Mouse (Mus musculus): ENCODE data around the gene Kcnn3. TPM values are rescaled to one million over a fixed set of nuclear protein-coding genes. Genes with fewer than 3 reads are reported as not detected.

The Kcnn3 gene
- 1.4 and 1.5 TPM in 2 replicates for polyA plus RNA-seq (2016; fragmentation: Nextera tagmentation; extraction: Ambion mirVana)

GRCm38 (mm10) chr3:89519894-89520293 lies at the start of gene Kcnn3:
TSS of gene Kcnn3 (plus strand) at chr3:89520164.
- Histone ChIP-seq H3K4me1 (replicated peaks) (peaks cover 35% of the 10 kb centered on the region), H3K27me3 (replicated peaks) (peaks cover 37% of the 10 kb centered on the region), H3K9me3 (replicated peaks) (peaks cover 6% of the 10 kb centered on the region), H3K9ac (peak within 1 kb of the TSS; percentile 63), H3K4me3 (peak within 1 kb of the TSS; percentile 48), H3K4me2 (peak within 1 kb of the TSS; percentile 96), H3K27ac (ENCODE audit: poor library complexity, severe bottlenecking) (no peak within 1 kb of the TSS), H3K36me3 (no peaks in the 10 kb centered on the region)
- whole genome bisulfite sequencing: 0% methylated on average over 13 of the region's 15 CpGs
- peak; percentile 84 for ATAC-seq (ENCODE audit: insufficient number of reproducible peaks, low FRiP score)

DNA sequence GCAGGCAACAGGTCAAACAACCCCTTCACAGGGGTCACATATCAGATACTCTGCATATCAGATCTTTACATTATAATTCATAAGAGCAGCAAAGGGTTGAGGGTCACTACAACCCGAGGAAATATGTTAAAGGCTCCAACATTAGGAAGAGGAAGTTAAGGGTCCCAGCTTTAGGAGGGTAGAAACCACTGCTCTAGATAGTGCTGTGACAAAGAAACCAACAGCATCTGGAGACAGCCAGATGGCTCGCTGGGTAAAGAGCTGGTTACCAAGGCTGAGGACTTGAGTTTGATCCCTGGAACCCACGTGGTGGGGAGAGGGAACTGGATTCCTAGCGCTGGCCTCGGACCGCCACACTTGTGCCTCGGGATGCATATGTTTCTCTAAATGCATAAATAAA lies 47.7 kb upstream of the Kcnn3 start:
- Histone ChIP-seq H3K4me2 (no peak overlapping the region), H3K4me3 (no peak overlapping the region), H3K27ac (ENCODE audit: poor library complexity, severe bottlenecking) (no peak overlapping the region), H3K36me3 (peaks cover 24% of the 10 kb centered on the region), H3K4me1 (replicated peaks) (no peaks in the 10 kb centered on the region), H3K9me3 (replicated peaks) (no peaks in the 10 kb centered on the region), H3K27me3 (replicated peaks) (no peaks in the 10 kb centered on the region), H3K9ac (no peak overlapping the region)
- no peak for ATAC-seq (ENCODE audit: insufficient number of reproducible peaks, low FRiP score)
- WGBS: 74% methylated on average over 7 of the region's 7 CpGs

DNA sequence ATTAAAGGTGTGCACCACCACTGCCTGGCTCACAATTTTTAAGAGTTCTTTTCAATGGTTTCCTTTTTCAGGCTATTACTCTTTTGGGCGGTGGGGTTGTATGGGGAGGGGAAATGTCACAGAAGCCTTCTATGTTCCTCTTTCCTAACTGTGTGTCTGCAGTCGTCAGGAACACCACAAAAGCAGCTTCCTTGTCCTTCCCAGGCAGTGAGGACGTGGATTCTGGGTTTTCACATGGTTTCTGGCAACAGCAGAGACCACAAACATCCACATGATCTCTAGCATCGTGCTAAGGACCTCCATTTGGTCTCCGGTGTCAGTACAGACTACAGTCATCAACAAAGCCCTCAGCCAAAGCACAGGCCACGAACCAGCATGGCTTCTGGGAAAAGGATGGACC lies 46.1 kb upstream of the Kcnn3 start:
- H3K4me3 ChIP-seq: no peak overlapping the region
- no peaks in the 10 kb centered on the region for H3K9me3 ChIP-seq (replicated peaks)
- H3K4me2 ChIP-seq: no peak overlapping the region
- no peaks in the 10 kb centered on the region for H3K27me3 ChIP-seq (replicated peaks)
- peaks cover 9% of the 10 kb centered on the region; the same call in 1 of the 2 replicates for H3K36me3 ChIP-seq
- no peak overlapping the region for H3K9ac ChIP-seq
- 74% methylated on average over 6 of the region's 6 CpGs for WGBS
- H3K27ac ChIP-seq (ENCODE audit: poor library complexity, severe bottlenecking): no peak overlapping the region
- H3K4me1 ChIP-seq (replicated peaks): no peaks in the 10 kb centered on the region
- ATAC-seq (ENCODE audit: insufficient number of reproducible peaks, low FRiP score): no peak

DNA sequence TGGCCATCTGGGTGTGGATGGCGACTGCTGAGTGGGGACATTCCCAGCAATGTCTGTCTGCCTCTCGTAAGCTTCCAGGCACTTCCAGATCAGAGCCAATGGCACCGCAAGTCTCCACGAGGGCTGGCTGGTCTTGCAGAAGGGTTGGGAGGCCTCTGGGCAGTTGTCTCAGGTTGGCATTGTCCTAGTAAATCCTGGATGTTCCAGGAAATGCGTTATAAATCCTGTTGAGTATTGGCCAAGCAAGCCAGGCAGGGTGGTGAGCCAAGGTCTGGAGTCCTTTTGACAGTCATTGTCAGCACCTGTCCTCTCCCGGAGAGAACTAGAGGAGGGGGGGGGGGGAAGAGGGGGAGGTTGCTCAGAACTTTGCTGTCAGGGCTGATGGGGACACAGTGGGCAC lies 40.9 kb upstream of the Kcnn3 start:
- no peaks in the 10 kb centered on the region for H3K9me3 ChIP-seq (replicated peaks)
- no peak for ATAC-seq (ENCODE audit: insufficient number of reproducible peaks, low FRiP score)
- H3K4me3 ChIP-seq: no peak overlapping the region

DNA sequence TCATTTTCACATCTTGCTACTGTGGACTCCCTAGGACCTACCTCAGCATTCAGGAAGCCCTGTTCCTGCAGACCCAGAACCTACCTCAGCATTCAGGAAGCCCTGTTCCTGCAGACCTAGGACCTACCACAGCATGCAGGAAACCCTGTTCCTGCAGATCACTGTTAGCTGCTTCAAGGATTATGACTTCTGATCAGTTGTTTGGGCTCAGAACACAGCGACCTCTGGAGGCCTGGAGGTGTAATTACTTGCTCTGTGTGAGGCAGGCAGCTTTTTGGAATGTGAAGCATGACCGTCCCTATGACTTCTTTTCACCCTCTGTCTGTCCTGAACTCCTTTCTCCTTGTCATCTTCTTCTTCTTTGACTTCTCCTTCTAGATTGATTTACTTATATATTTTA lies 38.5 kb upstream of the Kcnn3 start:
- 45% methylated on average over 2 of the region's 2 CpGs for WGBS

More for the DNA sequence above, 40.9 kb upstream of the Kcnn3 start:
- WGBS: 70% methylated on average over 6 of the region's 6 CpGs
- Histone ChIP-seq H3K4me1 (replicated peaks) (no peaks in the 10 kb centered on the region), H3K9ac (no peak overlapping the region), H3K27ac (ENCODE audit: poor library complexity, severe bottlenecking) (no peak overlapping the region), H3K4me2 (no peak overlapping the region), H3K36me3 (no peaks in the 10 kb centered on the region), H3K27me3 (replicated peaks) (no peaks in the 10 kb centered on the region)

GRCm38 (mm10) chr3:89482249-89482648 lies 37.7 kb upstream of the Kcnn3 start:
- Histone ChIP-seq H3K4me3 (no peak overlapping the region), H3K27me3 (replicated peaks) (no peaks in the 10 kb centered on the region), H3K9me3 (replicated peaks) (no peaks in the 10 kb centered on the region), H3K9ac (no peak overlapping the region), H3K4me1 (replicated peaks) (0 out of 2 replicates have a peak, but pooled peaks cover 7% of the 10 kb centered on the region), H3K27ac (ENCODE audit: poor library complexity, severe bottlenecking) (no peak overlapping the region), H3K4me2 (no peak overlapping the region), H3K36me3 (no peaks in the 10 kb centered on the region)
- 77% methylated on average over 5 of the region's 5 CpGs for WGBS
- ATAC-seq (ENCODE audit: insufficient number of reproducible peaks, low FRiP score): no peak

More for the DNA sequence above, 38.5 kb upstream of the Kcnn3 start:
- no peak for ATAC-seq (ENCODE audit: insufficient number of reproducible peaks, low FRiP score)
- H3K27me3 ChIP-seq (replicated peaks): no peaks in the 10 kb centered on the region
- no peak overlapping the region for H3K4me3 ChIP-seq
- H3K9ac ChIP-seq: no peak overlapping the region
- 0 out of 2 replicates have a peak, but pooled peaks cover 6% of the 10 kb centered on the region for H3K4me1 ChIP-seq (replicated peaks)
- no peaks in the 10 kb centered on the region for H3K9me3 ChIP-seq (replicated peaks)
- H3K27ac ChIP-seq (ENCODE audit: poor library complexity, severe bottlenecking): no peak overlapping the region
- H3K4me2 ChIP-seq: no peak overlapping the region
- H3K36me3 ChIP-seq: no peaks in the 10 kb centered on the region

- Histone ChIP-seq H3K9ac (0 out of 2 replicates have a peak overlapping the region, but pooled peaks have one; percentile 19), H3K4me3 (peak overlapping the region; percentile 10)
These were observed 35.0 kb upstream of the Kcnn3 start for GRCm38 (mm10) chr3:89484766-89485524.

DNA sequence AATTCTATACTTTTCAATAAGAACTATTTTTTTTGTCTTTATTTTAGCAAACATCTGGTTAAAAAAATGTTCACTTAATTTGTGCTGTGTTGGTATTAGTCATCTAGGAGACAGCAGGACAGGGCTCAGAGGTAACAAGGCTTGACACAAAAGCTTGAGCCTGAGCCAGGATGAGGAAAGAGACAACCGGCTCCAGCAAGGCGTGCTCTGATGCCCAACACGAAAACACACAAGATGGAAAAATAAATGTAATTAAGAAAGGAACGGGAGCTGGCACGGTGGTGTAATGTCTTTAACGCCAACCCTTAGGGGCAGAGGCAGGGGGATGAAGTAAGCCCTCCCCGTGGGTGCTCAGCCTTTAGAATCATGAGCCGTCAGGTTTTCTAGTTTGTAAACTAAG lies 33.9 kb upstream of the Kcnn3 start:
- Histone ChIP-seq H3K9ac (no peak overlapping the region), H3K4me2 (no peak overlapping the region), H3K36me3 (no peaks in the 10 kb centered on the region), H3K9me3 (replicated peaks) (no peaks in the 10 kb centered on the region), H3K4me1 (replicated peaks) (peaks cover 19% of the 10 kb centered on the region; the same call in 1 of the 2 replicates), H3K27ac (ENCODE audit: poor library complexity, severe bottlenecking) (no peak overlapping the region), H3K27me3 (replicated peaks) (no peaks in the 10 kb centered on the region), H3K4me3 (no peak overlapping the region)
- WGBS: 85% methylated on average over 8 of the region's 8 CpGs
- no peak for ATAC-seq (ENCODE audit: insufficient number of reproducible peaks, low FRiP score)

More at GRCm38 (mm10) chr3:89484766-89485524, 35.0 kb upstream of the Kcnn3 start:
- peak; percentile 78 for ATAC-seq (ENCODE audit: insufficient number of reproducible peaks, low FRiP score)
- peak overlapping the region; percentile 59 for H3K4me2 ChIP-seq
- no peak overlapping the region for H3K27ac ChIP-seq (ENCODE audit: poor library complexity, severe bottlenecking)
- peaks cover 14% of the 10 kb centered on the region; the same call in 1 of the 2 replicates for H3K4me1 ChIP-seq (replicated peaks)
- no peaks in the 10 kb centered on the region for H3K36me3 ChIP-seq
- no peaks in the 10 kb centered on the region for H3K9me3 ChIP-seq (replicated peaks)
- WGBS: 20% methylated on average over 24 of the region's 24 CpGs
- H3K27me3 ChIP-seq (replicated peaks): no peaks in the 10 kb centered on the region

GRCm38 (mm10) chr3:89486916-89487702 lies 32.9 kb upstream of the Kcnn3 start:
- H3K4me1 ChIP-seq (replicated peaks): peaks cover 19% of the 10 kb centered on the region; the same call in 1 of the 2 replicates
- ATAC-seq (ENCODE audit: insufficient number of reproducible peaks, low FRiP score): no peak
- no peak overlapping the region for H3K9ac ChIP-seq
- 50% methylated on average over 20 of the region's 20 CpGs for WGBS
- no peak overlapping the region for H3K4me3 ChIP-seq
- no peaks in the 10 kb centered on the region for H3K9me3 ChIP-seq (replicated peaks)
- H3K36me3 ChIP-seq: no peaks in the 10 kb centered on the region
- H3K27me3 ChIP-seq (replicated peaks): 0 out of 2 replicates have a peak, but pooled peaks cover 5% of the 10 kb centered on the region
- H3K27ac ChIP-seq (ENCODE audit: poor library complexity, severe bottlenecking): no peak overlapping the region
- no peak overlapping the region for H3K4me2 ChIP-seq

GRCm38 (mm10) chr3:89490790-89491189 lies 29.2 kb upstream of the Kcnn3 start:
- WGBS: 83% methylated on average over 3 of the region's 3 CpGs
- no peak for ATAC-seq (ENCODE audit: insufficient number of reproducible peaks, low FRiP score)
- Histone ChIP-seq H3K4me3 (no peak overlapping the region), H3K4me1 (replicated peaks) (peaks cover 18% of the 10 kb centered on the region), H3K27me3 (replicated peaks) (0 out of 2 replicates have a peak, but pooled peaks cover 5% of the 10 kb centered on the region), H3K9ac (no peak overlapping the region), H3K36me3 (no peaks in the 10 kb centered on the region), H3K4me2 (no peak overlapping the region), H3K9me3 (replicated peaks) (peaks cover 5% of the 10 kb centered on the region; the same call in 1 of the 2 replicates), H3K27ac (ENCODE audit: poor library complexity, severe bottlenecking) (no peak overlapping the region; the same call in 1 of the 2 replicates)

DNA sequence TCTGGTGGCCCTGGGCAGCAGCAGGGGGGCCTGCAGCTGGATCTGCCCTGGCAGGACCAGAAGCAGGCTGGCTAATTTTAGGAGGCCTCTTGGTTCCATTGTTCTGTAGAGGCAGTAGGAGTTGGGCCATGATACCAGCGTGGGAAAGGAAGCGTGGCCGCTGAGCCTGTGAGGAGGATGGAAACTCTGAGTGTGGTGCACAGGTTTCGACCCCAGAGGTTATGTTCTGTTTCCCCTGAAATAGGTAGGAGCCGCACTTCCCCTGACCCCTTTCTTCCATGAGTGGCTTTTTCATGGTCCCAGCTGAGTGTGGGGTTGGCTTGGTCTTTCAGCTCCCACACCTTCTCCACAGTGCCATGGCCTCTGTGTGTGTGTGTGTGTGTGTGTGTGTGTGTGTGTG lies 28.4 kb upstream of the Kcnn3 start:
- no peak overlapping the region for H3K27ac ChIP-seq (ENCODE audit: poor library complexity, severe bottlenecking)
- peaks cover 18% of the 10 kb centered on the region for H3K4me1 ChIP-seq (replicated peaks)
- H3K27me3 ChIP-seq (replicated peaks): 0 out of 2 replicates have a peak, but pooled peaks cover 5% of the 10 kb centered on the region
- H3K4me3 ChIP-seq: no peak overlapping the region
- peaks cover 5% of the 10 kb centered on the region; the same call in 1 of the 2 replicates for H3K9me3 ChIP-seq (replicated peaks)
- H3K4me2 ChIP-seq: no peak overlapping the region
- 69% methylated on average over 5 of the region's 5 CpGs for WGBS
- no peaks in the 10 kb centered on the region for H3K36me3 ChIP-seq
- no peak for ATAC-seq (ENCODE audit: insufficient number of reproducible peaks, low FRiP score)
- H3K9ac ChIP-seq: no peak overlapping the region

All from heart, embryonic 12.5 days (tissue).